43 mouse cellular contexts compared by ENCODE assay signal in the genomic region with DNA sequence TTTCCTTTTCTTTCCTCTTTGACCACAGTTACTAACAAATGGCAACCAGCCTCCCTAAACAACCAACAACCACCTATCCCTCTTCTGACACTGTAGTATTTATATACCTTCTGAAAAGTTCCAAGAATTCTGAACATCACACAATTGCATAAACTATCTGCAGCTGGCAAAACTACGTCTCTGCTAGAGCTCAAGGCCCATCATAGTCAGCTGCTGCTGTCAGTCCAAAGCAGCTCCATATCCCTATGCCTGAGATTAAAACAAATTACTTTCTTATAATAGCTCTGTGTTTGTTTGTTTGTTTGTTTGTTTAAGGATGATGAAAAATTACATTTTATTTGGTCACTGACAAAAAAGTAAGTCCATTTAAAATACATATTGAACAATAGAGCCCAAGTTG. TPM values are rescaled to one million over a fixed set of nuclear protein-coding genes. Genes with fewer than 3 reads are reported as not detected.
"Had no signal": no experiment of that assay in that cellular context is flagged by ENCODE, and none has a peak within 500 bp of the region (broad histone marks: within the 10 kb centered on the region; RNA-seq: fewer than 3 reads in every experiment).

No protein-coding gene starts in this region.

- H3K4me3 ChIP-seq: heart, embryonic 10.5 days; heart, embryonic 12.5 days; heart, embryonic 13.5 days; heart, embryonic 15.5 days; hindbrain, embryonic 10.5 days; hindbrain, embryonic 12.5 days; hindbrain, embryonic 13.5 days; hindbrain, embryonic 15.5 days; intestine, embryonic 15.5 days; kidney, embryonic 15.5 days; layer of hippocampus, adult 2 months had no signal

- H3K27ac ChIP-seq: heart, embryonic 10.5 days; heart, embryonic 13.5 days; heart, embryonic 15.5 days; hindbrain, embryonic 10.5 days; hindbrain, embryonic 12.5 days; hindbrain, embryonic 13.5 days; hindbrain, embryonic 14.5 days; hindbrain, embryonic 15.5 days; hindbrain, postnatal 0 days; intestine, embryonic 15.5 days; kidney, embryonic 15.5 days; kidney, postnatal 0 days; layer of hippocampus, adult 2 months had no signal

- H3K36me3 ChIP-seq: heart, embryonic 10.5 days; heart, embryonic 12.5 days; heart, embryonic 13.5 days; heart, embryonic 15.5 days; hindbrain, embryonic 10.5 days; hindbrain, embryonic 12.5 days; hindbrain, embryonic 13.5 days; hindbrain, embryonic 15.5 days; intestine, embryonic 15.5 days; kidney, embryonic 15.5 days had no signal

- ATAC-seq: hindbrain, embryonic 16.5 days; hindbrain, postnatal 0 days; inflammation-experienced regulatory T-cells, adult 6 months; intestine, embryonic 15.5 days; intestine, embryonic 16.5 days; intestine, postnatal 0 days had no signal

- H3K9ac ChIP-seq: heart, embryonic 12.5 days; heart, embryonic 13.5 days; heart, embryonic 15.5 days; hindbrain, embryonic 12.5 days; hindbrain, embryonic 13.5 days; hindbrain, embryonic 14.5 days; hindbrain, embryonic 15.5 days; intestine, embryonic 15.5 days; kidney, embryonic 15.5 days had no signal

- H3K4me1 ChIP-seq: heart, embryonic 10.5 days; heart, embryonic 12.5 days; heart, embryonic 13.5 days; heart, embryonic 15.5 days; hindbrain, embryonic 10.5 days; hindbrain, embryonic 12.5 days; hindbrain, embryonic 13.5 days; hindbrain, embryonic 15.5 days; intestine, embryonic 15.5 days; kidney, embryonic 15.5 days had no signal

- DNase-seq: heart, postnatal 10 days; heart, postnatal 14 days; heart, postnatal 36 days; heart, postnatal 4 days; kidney, adult 11 months; kidney, adult 18-20 months; kidney, adult 2 months; kidney, adult 8-10 months; kidney, adult 9 months; kidney, postnatal 10 days; kidney, postnatal 14 days; kidney, postnatal 25 days; kidney, postnatal 36 days; kidney, postnatal 4 days; layer of hippocampus, adult 9-11 months; layer of hippocampus, postnatal 36 days had no signal

- H3K4me2 ChIP-seq: heart, embryonic 11.5 days; heart, embryonic 12.5 days; heart, embryonic 13.5 days; heart, embryonic 15.5 days; hindbrain, embryonic 12.5 days; hindbrain, embryonic 13.5 days; hindbrain, embryonic 14.5 days; hindbrain, embryonic 15.5 days; intestine, embryonic 15.5 days; kidney, embryonic 15.5 days had no signal

- H3K9me3 ChIP-seq: heart, embryonic 10.5 days; heart, embryonic 12.5 days; heart, embryonic 13.5 days; heart, embryonic 15.5 days; hindbrain, embryonic 10.5 days; hindbrain, embryonic 12.5 days; hindbrain, embryonic 13.5 days; hindbrain, embryonic 15.5 days; intestine, embryonic 15.5 days; kidney, embryonic 15.5 days had no signal

- H3K27me3 ChIP-seq: heart, embryonic 12.5 days; heart, embryonic 13.5 days; heart, embryonic 15.5 days; hindbrain, embryonic 12.5 days; hindbrain, embryonic 13.5 days; hindbrain, embryonic 15.5 days; intestine, embryonic 15.5 days; kidney, embryonic 15.5 days had no signal

RNA-seq across cellular contexts. Expression of a gene that starts 48.5 kb away (rescaled TPM):
- polyA plus RNA-seq: heart, embryonic 10.5 days; heart, embryonic 11.5 days; heart, embryonic 12.5 days; heart, embryonic 13.5 days; heart, embryonic 14.5 days; heart, embryonic 15.5 days; heart, embryonic 16.5 days; heart, postnatal 0 days; hindbrain, embryonic 10.5 days; hindbrain, embryonic 11.5 days; hindbrain, embryonic 12.5 days; hindbrain, embryonic 13.5 days; hindbrain, embryonic 14.5 days; hindbrain, embryonic 15.5 days; hindbrain, embryonic 16.5 days; hindbrain, postnatal 0 days; inflammation-experienced regulatory T-cells, adult 6 months; intestine, embryonic 14.5 days; intestine, embryonic 15.5 days; intestine, embryonic 16.5 days; intestine, postnatal 0 days; kidney, embryonic 14.5 days; kidney, embryonic 15.5 days; kidney, embryonic 16.5 days; kidney, postnatal 0 days; large intestine, adult 2 months had no signal
